Mouse (Mus musculus) limb, embryonic 11.5 days (tissue): ENCODE results near the gene Car5a. TPM values are rescaled to one million over a fixed set of nuclear protein-coding genes. Genes with fewer than 3 reads are reported as not detected.

Experiments
- ATAC-seq: fragments of 200-750 bp; cut with Nextera tagmentation; 2 replicates; pipeline ENCODE4 v1.8.0; 2017; ENCODE audit warnings: low read depth; ENCODE audit not compliant: insufficient number of reproducible peaks, low FRiP score, low TSS enrichment
- DNase-seq: peaks from one replicate; pipeline ENCODE4 v3.0.0-alpha.2; 2015; ENCODE audit warnings: low spot score
- H3K27ac ChIP-seq: fragments of 300-500 bp; sonication (generic); replicated peaks from 2 replicates; pipeline ENCODE4 v1.5.1; 2014; ENCODE audit warnings: low read depth, mild to moderate bottlenecking, low read length
- H3K27me3 ChIP-seq: fragments of 300-500 bp; sonication (generic); 2 replicates; pipeline ENCODE4 v1.6.1; 2014; ENCODE audit warnings: mild to moderate bottlenecking, low read length, mixed read lengths; ENCODE audit not compliant: control insufficient read depth, insufficient read depth
- H3K36me3 ChIP-seq: fragments of 300-500 bp; sonication (generic); 2 replicates; pipeline ENCODE4 v1.6.1; 2014; ENCODE audit warnings: mild to moderate bottlenecking, low read length, moderate library complexity, mixed read lengths; ENCODE audit not compliant: control insufficient read depth, insufficient read depth
- H3K4me1 ChIP-seq: fragments of 300-500 bp; sonication (generic); 2 replicates; pipeline ENCODE4 v1.6.1; 2014; ENCODE audit warnings: low read length, mixed read lengths; ENCODE audit not compliant: control insufficient read depth, insufficient read depth
- H3K4me2 ChIP-seq: fragments of 300-500 bp; sonication (generic); 2 replicates; pipeline ENCODE4 v1.6.1; 2014; ENCODE audit warnings: low read depth, mild to moderate bottlenecking, moderate library complexity; ENCODE audit not compliant: severe bottlenecking
- H3K4me3 ChIP-seq: fragments of 300-500 bp; sonication (generic); 2 replicates; pipeline ENCODE4 v1.5.1; 2014; ENCODE audit warnings: low read depth, low read length
- H3K9ac ChIP-seq: fragments of 300-500 bp; sonication (generic); 2 replicates; pipeline ENCODE4 v1.6.1; 2014; ENCODE audit warnings: mild to moderate bottlenecking, low read length
- H3K9me3 ChIP-seq: fragments of 300-500 bp; sonication (generic); 2 replicates; pipeline ENCODE4 v1.6.1; 2016; ENCODE audit warnings: low read length; ENCODE audit not compliant: control insufficient read depth
- WGBS: fragments of 180-500 bp; shearing (Covaris S2); extraction: QIAGEN DNeasy Blood & Tissue Kit; methylation state at CpG from one replicate; pipeline ENCODE4 v1.1.7; 2014; 5-methylcytosine and 5-hydroxymethylcytosine counted together
- polyA plus RNA-seq: library from polyadenylated mRNA; unstranded; fragments of >200 nt; fragmentation: Nextera tagmentation; extraction: Ambion mirVana; gene quantifications from 2 replicates; pipeline ENCODE4 v1.2.1, GENCODE M21; 2014

Gene Car5a
- polyA plus RNA-seq, 1 experiment from 2014 or later: not detected

DNA sequence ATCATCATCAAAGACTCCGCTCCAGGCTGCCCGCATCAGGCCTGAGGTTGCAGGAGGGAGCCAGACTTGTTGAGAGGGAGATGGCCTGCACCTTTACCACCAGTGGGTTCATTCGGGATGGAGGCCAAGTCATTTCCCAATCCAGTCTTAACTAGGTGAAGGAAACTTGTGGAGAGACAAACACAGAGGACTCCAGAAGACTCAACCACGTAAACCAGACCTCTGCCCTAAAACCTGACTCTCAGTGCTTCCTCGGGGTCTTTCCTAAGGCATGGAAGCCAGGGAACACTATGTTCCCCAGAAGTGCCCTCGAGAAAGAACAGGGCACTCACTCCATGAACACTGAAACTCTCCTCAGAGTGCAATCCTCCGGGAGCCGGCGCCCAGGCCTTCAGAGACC is 39.7 kb downstream of the Car5a start:
- Histone ChIP-seq H3K9ac (no peak overlapping the region), H3K27ac (no peak overlapping the region), H3K4me3 (no peak overlapping the region), H3K27me3 (peaks cover 2% of the 10 kb centered on the region; the same call in 1 of the 2 replicates), H3K36me3 (no peaks in the 10 kb centered on the region), H3K4me1 (peaks cover 18% of the 10 kb centered on the region), H3K4me2 (no peak overlapping the region), H3K9me3 (no peaks in the 10 kb centered on the region)
- no peak for DNase-seq
- ATAC-seq: no peak
- WGBS: 82% methylated on average over 9 of the region's 9 CpGs

DNA sequence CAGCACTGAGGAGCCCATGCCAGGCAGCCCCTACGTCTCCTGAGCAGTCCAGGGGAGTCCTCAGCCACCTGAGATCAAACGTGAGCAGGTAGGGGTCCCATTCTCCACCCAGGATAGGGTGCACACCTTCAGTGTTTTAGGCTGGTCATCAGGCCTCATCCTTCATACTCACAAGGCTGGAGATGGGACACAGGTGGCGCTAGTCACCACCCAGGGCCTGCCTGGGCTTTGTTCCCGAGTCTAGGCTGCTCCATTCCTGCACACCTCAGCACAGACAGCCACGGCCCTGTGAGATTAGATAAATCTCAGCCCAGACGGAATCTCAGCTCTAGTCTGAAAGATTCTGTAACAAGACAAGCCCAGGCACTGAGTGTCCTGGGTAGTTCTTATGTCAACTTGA is 40.7 kb downstream of the Car5a start:
- H3K4me3 ChIP-seq: no peak overlapping the region
- H3K27me3 ChIP-seq: peaks cover 2% of the 10 kb centered on the region; the same call in 1 of the 2 replicates
- no peak overlapping the region for H3K9ac ChIP-seq
- H3K9me3 ChIP-seq: no peaks in the 10 kb centered on the region
- H3K36me3 ChIP-seq: no peaks in the 10 kb centered on the region
- ATAC-seq: no peak
- WGBS: 78% methylated on average over 6 of the region's 6 CpGs
- DNase-seq: no peak
- H3K4me2 ChIP-seq: no peak overlapping the region
- H3K4me1 ChIP-seq: peaks cover 18% of the 10 kb centered on the region
- H3K27ac ChIP-seq: no peak overlapping the region

DNA sequence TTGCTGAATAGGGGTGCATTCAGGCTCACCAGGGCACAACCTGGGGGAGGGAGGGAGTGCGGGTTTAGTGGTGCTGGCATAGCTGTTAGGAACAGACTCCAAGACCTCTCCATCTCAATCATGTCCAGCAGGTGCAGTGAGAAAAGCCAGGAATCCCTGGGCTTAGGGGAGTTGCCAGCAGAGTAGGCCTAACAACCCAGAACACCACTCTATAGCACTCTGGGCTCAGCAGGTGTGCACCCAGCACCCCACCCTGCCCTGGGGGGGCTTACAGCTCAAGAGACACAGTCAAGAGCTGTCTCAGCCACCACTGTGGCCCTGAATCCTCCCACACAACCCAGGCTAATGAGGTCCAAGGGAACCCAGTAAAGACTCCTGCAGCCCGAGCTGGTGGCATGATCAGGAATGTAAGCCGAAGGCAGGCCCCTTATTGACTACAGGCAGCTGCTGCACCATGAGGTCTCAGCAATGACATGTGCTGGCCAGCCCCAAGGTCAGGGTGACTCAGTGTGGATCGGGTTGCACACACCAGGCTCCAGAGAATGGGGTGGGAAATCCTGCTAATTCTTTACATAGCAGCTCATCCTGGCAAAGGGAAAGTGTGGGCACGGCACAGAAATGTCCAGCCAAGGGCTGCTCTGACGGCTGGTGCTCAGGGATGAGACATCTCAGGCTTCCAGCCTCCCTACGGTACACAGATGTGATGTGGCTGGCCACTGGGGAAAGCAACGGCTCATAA is 43.0 kb downstream of the Car5a start:
- no peaks in the 10 kb centered on the region; the same call in 1 of the 2 replicates for H3K36me3 ChIP-seq
- 43% methylated on average over 8 of the region's 8 CpGs for WGBS
- H3K4me2 ChIP-seq: no peak overlapping the region
- ATAC-seq: 0 out of 2 replicates have a peak, but pooled peaks have one; percentile 27
- H3K4me3 ChIP-seq: no peak overlapping the region
- no peak overlapping the region for H3K9ac ChIP-seq
- H3K9me3 ChIP-seq: no peaks in the 10 kb centered on the region
- DNase-seq: peak; percentile 38
- peaks cover 29% of the 10 kb centered on the region for H3K4me1 ChIP-seq
- H3K27me3 ChIP-seq: peaks cover 2% of the 10 kb centered on the region; the same call in 1 of the 2 replicates
- H3K27ac ChIP-seq: no peak overlapping the region; the same call in 1 of the 2 replicates

DNA sequence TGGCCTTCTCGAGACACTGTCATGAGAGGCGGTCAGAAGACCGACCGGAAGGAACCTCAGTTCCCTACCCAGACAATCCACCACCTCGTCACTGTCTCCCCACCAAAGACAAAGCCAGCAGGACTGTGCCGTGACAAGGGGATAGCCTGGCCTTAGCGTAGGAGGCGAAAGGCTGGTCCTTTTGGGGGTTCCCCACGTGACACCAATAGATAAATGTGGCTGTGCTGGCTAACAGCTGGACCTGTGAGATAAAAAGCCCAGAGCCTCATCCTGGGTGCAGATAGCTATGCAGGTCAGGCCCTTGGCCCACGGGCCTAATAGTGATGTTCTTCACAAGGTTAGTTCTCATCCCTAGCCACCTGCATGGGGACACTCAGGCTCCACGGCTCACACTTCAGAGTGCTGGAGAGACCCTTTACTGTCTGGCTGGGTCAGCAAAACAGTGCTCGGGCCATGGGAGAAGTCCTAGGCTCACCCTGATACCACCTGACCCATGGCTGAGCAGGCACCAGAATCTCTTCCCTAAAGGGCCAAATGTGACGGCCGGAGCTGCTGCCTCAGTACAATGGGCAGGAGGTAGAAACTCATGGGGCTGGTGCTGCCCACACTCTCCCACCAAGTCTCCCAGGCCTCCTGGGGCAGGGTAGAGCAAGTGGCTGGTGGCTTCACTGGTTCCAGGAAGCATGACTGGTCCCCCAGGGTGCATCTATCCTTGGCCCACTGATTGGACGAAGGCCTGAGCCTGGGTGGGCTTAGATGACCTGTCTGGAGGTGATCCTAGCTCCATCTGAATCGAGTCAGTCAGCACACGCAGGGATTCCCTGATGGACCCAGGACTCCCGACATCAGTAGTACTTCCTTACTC is 45.3 kb downstream of the Car5a start:
- Histone ChIP-seq H3K27ac (no peak overlapping the region), H3K27me3 (no peaks in the 10 kb centered on the region), H3K4me1 (peaks cover 26% of the 10 kb centered on the region), H3K4me3 (no peak overlapping the region), H3K4me2 (no peak overlapping the region), H3K36me3 (no peaks in the 10 kb centered on the region; the same call in 1 of the 2 replicates), H3K9me3 (no peaks in the 10 kb centered on the region), H3K9ac (no peak overlapping the region)
- WGBS: 83% methylated on average over 18 of the region's 18 CpGs
- no peak for ATAC-seq
- no peak for DNase-seq

DNA sequence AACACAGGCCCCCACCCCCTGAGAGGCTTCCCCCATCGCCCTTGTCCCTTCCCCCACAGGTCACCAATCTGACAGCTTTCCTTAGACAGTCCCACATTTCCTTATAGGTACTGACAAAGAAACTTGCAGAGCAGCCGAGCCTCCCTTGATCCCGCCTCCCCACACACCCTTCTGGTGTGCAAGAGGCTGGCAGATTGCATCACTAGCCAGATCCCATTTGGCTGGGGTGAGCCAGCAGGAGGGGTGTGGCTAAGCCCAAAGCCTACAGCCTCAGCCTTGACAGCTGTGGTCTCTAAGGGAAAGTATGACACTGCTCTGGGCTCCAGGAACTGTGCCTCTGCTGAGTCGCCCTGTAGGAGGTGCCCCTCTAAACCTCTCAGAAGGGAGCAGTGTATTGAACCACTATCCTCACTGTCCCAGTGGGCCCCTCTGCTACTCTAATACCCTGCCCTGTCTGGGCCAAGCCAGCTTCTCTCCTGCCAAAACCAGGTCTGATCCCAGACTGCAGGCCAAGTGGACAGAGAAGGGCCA is 46.2 kb downstream of the Car5a start:
- Histone ChIP-seq H3K4me3 (no peak overlapping the region), H3K36me3 (no peaks in the 10 kb centered on the region; the same call in 1 of the 2 replicates), H3K9me3 (no peaks in the 10 kb centered on the region), H3K4me2 (peak overlapping the region; percentile 19), H3K4me1 (peaks cover 26% of the 10 kb centered on the region), H3K9ac (no peak overlapping the region), H3K27me3 (no peaks in the 10 kb centered on the region), H3K27ac (peak overlapping the region; percentile 32)
- DNase-seq (peak; percentile 68), ATAC-seq (peak; percentile 63; the same call in 1 of the 2 replicates)
- 3% methylated on average over 4 of the region's 4 CpGs for WGBS

DNA sequence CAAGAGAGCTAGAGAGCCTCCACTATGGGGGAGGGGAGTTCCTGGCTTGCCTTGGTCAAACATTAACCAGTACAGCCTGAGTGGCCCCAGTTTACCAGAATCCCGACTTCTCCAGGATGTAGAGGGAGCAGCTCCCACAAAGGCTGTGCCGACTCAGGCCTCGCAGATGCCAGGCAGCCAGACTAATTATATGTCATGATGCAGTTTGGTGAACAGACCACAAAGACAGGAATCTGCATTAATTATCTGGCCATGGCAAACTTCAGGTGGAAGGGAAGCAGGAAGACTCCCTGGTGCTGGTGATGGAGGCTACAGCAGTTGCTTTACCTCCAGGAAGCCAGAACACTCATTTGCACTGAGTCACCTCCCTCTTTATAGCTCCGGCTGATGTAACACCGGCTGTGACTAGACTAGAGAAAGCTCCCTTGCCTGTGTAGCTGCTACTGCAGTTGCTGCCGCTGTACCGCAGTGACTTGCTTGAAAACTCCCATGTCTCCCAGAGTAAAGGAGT is 46.8 kb downstream of the Car5a start:
- H3K9ac ChIP-seq: peak overlapping the region; percentile 8; the same call in 1 of the 2 replicates
- peaks cover 26% of the 10 kb centered on the region for H3K4me1 ChIP-seq
- no peaks in the 10 kb centered on the region for H3K9me3 ChIP-seq
- no peak overlapping the region for H3K4me3 ChIP-seq
- H3K4me2 ChIP-seq: peak overlapping the region; percentile 19
- no peak for ATAC-seq
- peak; percentile 37 for DNase-seq
- peak overlapping the region; percentile 32 for H3K27ac ChIP-seq
- no peaks in the 10 kb centered on the region for H3K27me3 ChIP-seq
- 7% methylated on average over 7 of the region's 7 CpGs for WGBS
- H3K36me3 ChIP-seq: no peaks in the 10 kb centered on the region; the same call in 1 of the 2 replicates

DNA sequence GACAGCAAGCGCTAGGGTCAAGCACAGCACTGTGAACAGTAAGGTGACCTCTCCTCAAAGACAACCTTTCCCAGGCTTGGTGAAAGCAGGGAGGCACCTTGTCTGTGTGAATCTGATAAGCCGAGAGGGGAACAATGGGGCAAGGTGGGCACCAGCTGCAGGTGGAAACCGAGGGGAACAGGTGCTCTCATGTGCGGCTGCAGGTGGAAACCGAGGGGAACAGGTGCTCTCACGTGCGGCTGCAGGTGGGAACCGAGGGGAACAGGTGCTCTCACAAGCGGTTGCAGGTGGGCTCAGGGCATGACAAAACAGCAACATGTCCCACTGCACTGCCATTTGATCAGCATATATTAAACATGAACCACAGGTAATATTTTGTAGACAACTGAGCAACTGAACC is 47.5 kb downstream of the Car5a start:
- no peak for DNase-seq
- H3K4me1 ChIP-seq: peaks cover 26% of the 10 kb centered on the region
- no peak for ATAC-seq
- no peak overlapping the region for H3K4me3 ChIP-seq
- no peak overlapping the region; the same call in 1 of the 2 replicates for H3K9ac ChIP-seq
- H3K36me3 ChIP-seq: no peaks in the 10 kb centered on the region; the same call in 1 of the 2 replicates
- no peaks in the 10 kb centered on the region for H3K27me3 ChIP-seq
- no peak overlapping the region for H3K27ac ChIP-seq
- no peaks in the 10 kb centered on the region for H3K9me3 ChIP-seq
- WGBS: 77% methylated on average over 9 of the region's 9 CpGs
- H3K4me2 ChIP-seq: no peak overlapping the region
